Mouse (Mus musculus): ENCODE data around the gene Erc2. TPM values are rescaled to one million over a fixed set of nuclear protein-coding genes. Genes with fewer than 3 reads are reported as not detected.

Gene Erc2
- polyA plus RNA-seq, 2 experiments, result 0.52 to 0.99 TPM

DNA sequence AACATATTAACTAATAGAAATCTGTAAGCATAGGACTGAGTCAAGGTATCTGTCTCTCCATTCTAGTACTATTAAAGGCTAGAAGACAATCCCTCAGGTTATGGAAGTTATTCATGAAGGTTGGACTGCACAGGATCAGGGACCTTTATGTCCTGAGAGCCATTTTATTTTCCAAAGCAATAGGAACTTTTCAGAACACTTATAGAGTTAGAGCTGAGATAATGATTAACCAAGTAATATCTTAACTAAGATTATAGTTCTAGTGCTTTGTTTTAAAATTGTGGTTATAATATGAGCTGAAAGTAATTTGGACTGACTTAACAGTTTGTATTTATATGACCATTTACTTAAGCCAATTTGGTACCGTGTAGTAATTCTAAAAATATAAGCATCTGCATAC is 217.9 kb downstream of the Erc2 start:
- 57% methylated on average over 1 of the region's 1 CpGs for WGBS (ENCODE audit: insufficient replicate concordance)
- Histone ChIP-seq H3K9ac (replicated peaks) (no peak overlapping the region), H3K4me1 (replicated peaks; ENCODE audit: control insufficient read depth in 2 of 2, insufficient read depth in 2 of 2, low read length in 1 of 2) (no peaks in the 10 kb centered on the region), H3K4me2 (ENCODE audit: low read depth) (no peak overlapping the region), H3K36me3 (replicated peaks; ENCODE audit: control insufficient read depth, insufficient read depth, low read depth) (no peaks in the 10 kb centered on the region), H3K9me3 (ENCODE audit: control insufficient read depth, low read length) (no peaks in the 10 kb centered on the region), H3K27me3 (ENCODE audit: control insufficient read depth, insufficient read depth, low read length) (no peaks in the 10 kb centered on the region), H3K4me3 (ENCODE audit: insufficient read depth in 1 of 2, low read depth in 2 of 2, low read length in 2 of 2) (no peak overlapping the region), H3K27ac (no peak overlapping the region)
- TF ChIP-seq EP300 (IDR thresholded peaks at IDR 0.05; ENCODE audit: low read depth), result no peak
- no peak for TF ChIP-seq CTCF (IDR thresholded peaks at IDR 0.05; ENCODE audit: low read depth)
- no peak for DNase-seq (ENCODE audit: low read depth in 3 of 3, low spot score in 3 of 3)
- ATAC-seq (ENCODE audit: insufficient read depth), result no peak

DNA sequence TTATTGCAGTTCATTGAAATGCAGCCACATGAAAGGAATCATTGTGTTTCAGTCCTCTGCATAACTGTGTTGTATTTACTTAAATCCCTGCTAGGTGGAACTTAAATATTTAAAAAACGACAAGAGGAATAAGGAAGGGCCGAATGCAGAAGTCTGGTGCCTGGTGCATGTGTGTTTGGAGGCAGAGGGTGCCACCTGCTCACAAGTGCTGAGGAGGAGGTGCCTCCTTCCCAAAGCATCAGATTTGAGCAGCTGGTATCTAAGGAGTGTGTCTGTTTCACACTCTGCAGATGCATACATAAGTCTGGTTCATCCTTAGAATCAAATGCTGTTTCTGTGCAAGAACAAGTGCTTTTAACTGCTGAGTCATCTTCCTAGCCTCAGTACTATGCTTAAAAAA is 224.6 kb downstream of the Erc2 start:
- TF ChIP-seq EP300 (IDR thresholded peaks at IDR 0.05; ENCODE audit: low read depth), result no peak
- no peak for TF ChIP-seq CTCF (IDR thresholded peaks at IDR 0.05; ENCODE audit: low read depth)
- H3K36me3 ChIP-seq (replicated peaks; ENCODE audit: control insufficient read depth, insufficient read depth, low read depth), result no peaks in the 10 kb centered on the region
- 40% methylated on average over 2 of the region's 2 CpGs for WGBS (ENCODE audit: insufficient replicate concordance)
- no peak for ATAC-seq (ENCODE audit: insufficient read depth)
- H3K4me2 ChIP-seq (ENCODE audit: low read depth), result no peak overlapping the region
- DNase-seq (ENCODE audit: low read depth in 3 of 3, low spot score in 3 of 3), result no peak
- no peaks in the 10 kb centered on the region for H3K4me1 ChIP-seq (replicated peaks; ENCODE audit: control insufficient read depth in 2 of 2, insufficient read depth in 2 of 2, low read length in 1 of 2)
- no peaks in the 10 kb centered on the region for H3K27me3 ChIP-seq (ENCODE audit: control insufficient read depth, insufficient read depth, low read length)
- no peak overlapping the region for H3K4me3 ChIP-seq (ENCODE audit: insufficient read depth in 1 of 2, low read depth in 2 of 2, low read length in 2 of 2)
- no peak overlapping the region for H3K9ac ChIP-seq (replicated peaks)
- no peak overlapping the region for H3K27ac ChIP-seq
- H3K9me3 ChIP-seq (ENCODE audit: control insufficient read depth, low read length), result no peaks in the 10 kb centered on the region

- H3K27me3 ChIP-seq (ENCODE audit: control insufficient read depth, insufficient read depth, low read length), result no peaks in the 10 kb centered on the region
- no peak for ATAC-seq (ENCODE audit: insufficient read depth)
- no peaks in the 10 kb centered on the region for H3K9me3 ChIP-seq (ENCODE audit: control insufficient read depth, low read length)
- no peak overlapping the region for H3K4me3 ChIP-seq (ENCODE audit: insufficient read depth in 1 of 2, low read depth in 2 of 2, low read length in 2 of 2)
- TF ChIP-seq CTCF (IDR thresholded peaks at IDR 0.05; ENCODE audit: low read depth), result no peak
- TF ChIP-seq EP300 (IDR thresholded peaks at IDR 0.05; ENCODE audit: low read depth), result no peak
- no peaks in the 10 kb centered on the region for H3K36me3 ChIP-seq (replicated peaks; ENCODE audit: control insufficient read depth, insufficient read depth, low read depth)
- H3K4me2 ChIP-seq (ENCODE audit: low read depth), result no peak overlapping the region
- 58% methylated on average over 3 of the region's 3 CpGs for WGBS (ENCODE audit: insufficient replicate concordance)
- no peaks in the 10 kb centered on the region for H3K4me1 ChIP-seq (replicated peaks; ENCODE audit: control insufficient read depth in 2 of 2, insufficient read depth in 2 of 2, low read length in 1 of 2)
- H3K9ac ChIP-seq (replicated peaks), result no peak overlapping the region
- no peak overlapping the region for H3K27ac ChIP-seq
- DNase-seq (ENCODE audit: low read depth in 3 of 3, low spot score in 3 of 3), result no peak
Observed at GRCm38 (mm10) chr14:27847291-27847690, 225.1 kb downstream of the Erc2 start.

DNA sequence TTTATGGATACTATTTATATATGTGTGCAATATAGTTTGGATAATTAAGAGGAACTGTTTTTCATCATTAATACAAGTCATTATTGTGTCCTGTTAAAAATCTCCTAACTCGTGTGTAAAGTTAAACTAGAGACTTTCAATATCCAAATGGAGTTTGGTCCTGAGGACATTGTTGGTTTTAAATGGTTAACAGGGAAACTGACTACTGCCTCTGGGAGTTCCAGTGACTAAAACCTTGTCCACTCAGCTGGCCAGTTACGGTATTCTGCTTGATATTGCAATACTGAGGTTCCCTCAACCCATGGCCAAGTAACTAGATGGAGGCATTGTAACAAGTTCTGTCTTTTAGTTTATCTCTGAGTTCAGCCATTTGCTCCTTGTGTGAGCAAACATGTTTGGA is 229.0 kb downstream of the Erc2 start:
- H3K4me3 ChIP-seq (ENCODE audit: insufficient read depth in 1 of 2, low read depth in 2 of 2, low read length in 2 of 2), result no peak overlapping the region
- H3K9ac ChIP-seq (replicated peaks), result no peak overlapping the region
- H3K9me3 ChIP-seq (ENCODE audit: control insufficient read depth, low read length), result no peaks in the 10 kb centered on the region
- no peak overlapping the region for H3K4me2 ChIP-seq (ENCODE audit: low read depth)
- 53% methylated on average over 2 of the region's 2 CpGs for WGBS (ENCODE audit: insufficient replicate concordance)
- H3K27ac ChIP-seq, result no peak overlapping the region
- H3K4me1 ChIP-seq (replicated peaks; ENCODE audit: control insufficient read depth in 2 of 2, insufficient read depth in 2 of 2, low read length in 1 of 2), result no peaks in the 10 kb centered on the region
- TF ChIP-seq CTCF (IDR thresholded peaks at IDR 0.05; ENCODE audit: low read depth), result no peak
- no peak for TF ChIP-seq EP300 (IDR thresholded peaks at IDR 0.05; ENCODE audit: low read depth)
- no peak for DNase-seq (ENCODE audit: low read depth in 3 of 3, low spot score in 3 of 3)
- H3K36me3 ChIP-seq (replicated peaks; ENCODE audit: control insufficient read depth, insufficient read depth, low read depth), result no peaks in the 10 kb centered on the region
- ATAC-seq (ENCODE audit: insufficient read depth), result no peak
- H3K27me3 ChIP-seq (ENCODE audit: control insufficient read depth, insufficient read depth, low read length), result no peaks in the 10 kb centered on the region

- no peak overlapping the region for H3K27ac ChIP-seq
- 49% methylated on average over 6 of the region's 6 CpGs for WGBS (ENCODE audit: insufficient replicate concordance)
- no peak for TF ChIP-seq EP300 (IDR thresholded peaks at IDR 0.05; ENCODE audit: low read depth)
- TF ChIP-seq CTCF (IDR thresholded peaks at IDR 0.05; ENCODE audit: low read depth), result no peak
- DNase-seq (ENCODE audit: low read depth in 3 of 3, low spot score in 3 of 3) (no peak), ATAC-seq (ENCODE audit: insufficient read depth) (no peak)
- H3K4me3 ChIP-seq (ENCODE audit: insufficient read depth in 1 of 2, low read depth in 2 of 2, low read length in 2 of 2), result no peak overlapping the region
- no peak overlapping the region for H3K9ac ChIP-seq (replicated peaks)
- no peaks in the 10 kb centered on the region for H3K9me3 ChIP-seq (ENCODE audit: control insufficient read depth, low read length)
- H3K4me2 ChIP-seq (ENCODE audit: low read depth), result no peak overlapping the region
- no peaks in the 10 kb centered on the region for H3K4me1 ChIP-seq (replicated peaks; ENCODE audit: control insufficient read depth in 2 of 2, insufficient read depth in 2 of 2, low read length in 1 of 2)
- no peaks in the 10 kb centered on the region for H3K36me3 ChIP-seq (replicated peaks; ENCODE audit: control insufficient read depth, insufficient read depth, low read depth)
- H3K27me3 ChIP-seq (ENCODE audit: control insufficient read depth, insufficient read depth, low read length), result no peaks in the 10 kb centered on the region
Observed at GRCm38 (mm10) chr14:27852606-27853005, 230.4 kb downstream of the Erc2 start.

Data from liver, embryonic 14.5 days (tissue).